Mouse (Mus musculus) Patski (cell line): ENCODE measurements around the gene Abca6. TPM values are rescaled to one million over a fixed set of nuclear protein-coding genes. Genes with fewer than 3 reads are reported as not detected.

ENCODE experiments used
- ATAC-seq: fragments of 100-300 bp; one replicate; pipeline ENCODE4 v1.8.0; 2021
- CTCF ChIA-PET: fragments of 350-600 bp; sonication (Branson Sonifier 250); formaldehyde crosslinking; loops from one replicate; lab custom pipeline; 2022; ENCODE audit warnings: inconsistent platforms; lab: Charles Lee
- POLR2A ChIA-PET: fragments of 350-600 bp; sonication (Branson Sonifier 250); formaldehyde crosslinking; loops from one replicate; lab custom pipeline; 2022; ENCODE audit warnings: antibody characterized with exemption, inconsistent platforms; lab: Charles Lee
- DNase-seq: peaks from one replicate; pipeline ENCODE4 v3.0.0-alpha.2; 2011; ENCODE audit warnings: low read depth, low spot score
- H3K27me3 ChIP-seq: fragments of 371-371 bp; one replicate; pipeline ENCODE4 v1.5.1; 2021
- CTCF ChIP-seq: fragments of 100-300 bp; IDR thresholded peaks from one replicate; pipeline ENCODE4 v1.5.1; 2021
- in situ Hi-C: fragments of 300-500 bp; cut with MboI; formaldehyde crosslinking; loops from 3 replicates; pipeline ENCODE4 v1.11.1; 2018; ENCODE audit warnings: low pct_unique_long_range_greater_than_20kb, mixed read lengths
- polyA plus RNA-seq: library from polyadenylated mRNA; unstranded; gene quantifications from one replicate; pipeline ENCODE4 v1.2.3, GENCODE M21; 2021

The Abca6 gene
- polyA plus RNA-seq, 1 experiment from 2014 or later, result not detected

DNA sequence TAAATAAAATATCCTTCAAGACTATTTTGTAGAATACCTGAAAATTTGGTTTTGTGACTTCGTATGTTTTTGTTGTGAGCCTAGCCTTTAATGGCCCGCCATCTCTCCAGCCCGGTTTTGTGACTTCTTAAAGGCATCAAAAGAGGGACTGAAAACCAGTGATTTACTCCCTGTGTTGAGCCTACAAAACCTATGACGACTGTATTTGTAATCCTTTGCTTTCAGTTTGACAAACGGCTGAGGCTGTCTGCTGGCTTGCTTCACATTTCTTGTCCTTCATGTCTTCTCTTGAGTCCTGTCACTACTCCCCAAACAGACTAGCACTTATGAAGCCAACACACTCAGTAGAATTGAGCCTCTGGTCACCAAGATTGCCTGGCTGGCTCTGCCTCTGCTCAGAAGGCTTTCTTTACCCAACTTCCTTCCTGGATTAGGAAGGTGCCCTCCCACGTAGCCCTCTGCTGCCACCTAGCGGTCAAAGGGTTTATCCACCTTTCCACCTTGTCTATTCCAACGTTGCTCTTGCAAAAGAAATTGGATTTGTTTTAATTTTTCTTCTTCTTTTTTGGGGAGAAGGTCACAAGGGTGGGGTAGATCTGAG lies 16.8 kb upstream of the Abca6 start:
- peaks cover 4% of the 10 kb centered on the region for H3K27me3 ChIP-seq
- DNase-seq (peak; percentile 17), ATAC-seq (peak; percentile 90)
- in situ Hi-C loops, result loop anchor here (5.0 to 25.0 kb wide), 3 partner anchors 311 to 581 kb away; no protein-coding TSS in a partner anchor
- peak; percentile 96 for TF ChIP-seq CTCF
- ChIA-PET CTCF (no interaction called here), POLR2A (no interaction called here)

- no peak for ATAC-seq
- peaks cover 4% of the 10 kb centered on the region for H3K27me3 ChIP-seq
- no peak for DNase-seq
- no peak for TF ChIP-seq CTCF
- CTCF ChIA-PET, result interaction anchor here (1.0 kb wide), 2 partner anchors 394 to 597 kb away, joined by 3 read pairs; no protein-coding TSS in a partner anchor
- in situ Hi-C loops, result loop anchor here (5.0 to 25.0 kb wide), 3 partner anchors 310 to 580 kb away; no protein-coding TSS in a partner anchor
- POLR2A ChIA-PET, result no interaction called here
These were observed 15.7 kb upstream of the Abca6 start for GRCm38 (mm10) chr11:110267232-110267631.

GRCm38 (mm10) chr11:110266757-110267156 lies 15.2 kb upstream of the Abca6 start:
- no peak for ATAC-seq
- DNase-seq, result no peak
- no peak for TF ChIP-seq CTCF
- ChIA-PET CTCF (interaction anchor here (1.0 kb wide), 1 partner anchor 394 kb away, joined by 3 read pairs; no protein-coding TSS in a partner anchor), POLR2A (no interaction called here)
- H3K27me3 ChIP-seq, result peaks cover 4% of the 10 kb centered on the region
- in situ Hi-C loops, result loop anchor here (5.0 to 25.0 kb wide), 3 partner anchors 309 to 579 kb away; no protein-coding TSS in a partner anchor

GRCm38 (mm10) chr11:110261867-110262266 lies 10.3 kb upstream of the Abca6 start:
- ChIA-PET CTCF (no interaction called here), POLR2A (no interaction called here)
- DNase-seq, result no peak
- no peaks in the 10 kb centered on the region for H3K27me3 ChIP-seq
- in situ Hi-C loops, result loop anchor here (25.0 kb wide), 1 partner anchor 575 kb away; no protein-coding TSS in a partner anchor
- ATAC-seq, result no peak
- TF ChIP-seq CTCF, result no peak

DNA sequence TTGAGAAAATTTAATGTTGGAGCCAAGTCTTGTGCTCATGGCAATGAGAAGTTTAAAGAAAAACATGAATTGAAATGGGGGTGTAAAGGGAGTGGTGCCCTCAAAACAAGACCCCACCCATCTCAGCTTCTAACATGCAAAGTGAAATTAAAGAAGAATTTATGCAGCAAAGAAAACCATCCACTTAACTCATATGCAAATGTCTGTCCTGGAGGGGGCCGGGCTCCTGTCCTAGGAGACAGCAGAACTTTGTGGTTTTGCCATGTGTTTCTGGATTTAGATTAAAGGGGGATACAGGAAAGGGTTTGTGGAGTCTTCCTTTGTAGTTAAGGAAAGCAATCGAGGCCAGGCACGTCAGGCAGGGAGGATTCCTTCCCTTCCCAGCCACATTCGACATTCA lies 6.3 kb upstream of the Abca6 start:
- TF ChIP-seq CTCF, result no peak
- ChIA-PET POLR2A (no interaction called here), CTCF (interaction anchor here (1.0 to 1.1 kb wide), 2 partner anchors 14 to 366 kb away, joined by 3 read pairs; no protein-coding TSS in a partner anchor)
- ATAC-seq (no peak), DNase-seq (no peak)
- peaks cover 3% of the 10 kb centered on the region for H3K27me3 ChIP-seq
- in situ Hi-C loops, result loop anchor here (25.0 kb wide), 1 partner anchor 571 kb away; no protein-coding TSS in a partner anchor

DNA sequence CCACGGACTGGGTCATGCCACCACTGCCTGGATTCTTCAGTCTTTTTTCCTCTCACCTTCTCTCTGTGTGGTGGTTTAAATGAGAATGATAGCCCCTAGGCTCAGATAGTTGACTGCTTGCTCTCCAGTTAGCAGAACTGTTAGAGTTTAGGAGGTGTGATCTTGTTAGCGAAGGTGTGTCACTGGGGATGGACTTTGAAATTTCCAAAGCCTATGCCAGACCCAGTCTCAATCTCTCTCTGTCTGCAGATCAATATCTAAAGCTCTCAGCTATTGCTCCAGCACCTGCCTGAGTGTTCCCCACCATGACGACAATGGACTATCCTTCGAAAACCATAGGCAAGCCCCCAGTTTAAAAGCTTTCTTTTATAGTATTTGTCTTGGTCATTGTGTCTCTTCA lies 5.5 kb upstream of the Abca6 start:
- ChIA-PET CTCF (interaction anchor here (1.1 kb wide), 1 partner anchor 365 kb away, joined by 3 read pairs; no protein-coding TSS in a partner anchor), POLR2A (no interaction called here)
- in situ Hi-C loops, result loop anchor here (25.0 kb wide), 1 partner anchor 570 kb away; no protein-coding TSS in a partner anchor
- no peak for TF ChIP-seq CTCF
- H3K27me3 ChIP-seq, result peaks cover 9% of the 10 kb centered on the region
- ATAC-seq (no peak), DNase-seq (no peak)

GRCm38 (mm10) chr11:110252256-110252655 lies 680 bp upstream of the Abca6 start:
- H3K27me3 ChIP-seq, result peaks cover 24% of the 10 kb centered on the region
- DNase-seq (no peak), ATAC-seq (no peak)
- POLR2A ChIA-PET, result no interaction called here
- no peak for TF ChIP-seq CTCF
- in situ Hi-C loops, result loop anchor here (25.0 kb wide), 1 partner anchor 565 kb away; no protein-coding TSS in a partner anchor
- CTCF ChIA-PET, result no interaction called here

DNA sequence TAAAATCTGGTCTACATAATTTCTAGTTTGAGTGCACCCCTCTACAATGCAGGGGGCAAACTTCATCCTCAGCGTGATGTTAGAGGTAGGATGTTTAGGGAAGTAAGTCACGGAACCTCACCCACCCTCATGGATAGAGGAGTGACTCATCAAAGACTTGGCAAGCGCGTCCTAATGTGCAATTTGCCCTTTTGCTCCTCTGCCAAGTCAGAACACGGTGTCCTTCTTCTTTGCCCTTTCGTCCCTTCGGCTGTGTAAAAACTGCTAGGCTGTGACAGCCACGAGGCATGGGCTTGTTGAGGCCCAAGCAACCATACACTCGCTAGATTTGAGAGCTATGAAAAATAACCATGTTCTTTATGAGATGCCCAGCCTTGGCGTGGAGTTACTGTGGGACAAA lies 6.8 kb downstream of the Abca6 start:
- CTCF ChIA-PET, result no interaction called here
- peaks cover 8% of the 10 kb centered on the region for H3K27me3 ChIP-seq
- in situ Hi-C loops, result no loop called here
- POLR2A ChIA-PET, result no interaction called here
- DNase-seq (peak; percentile 25), ATAC-seq (peak; percentile 51)
- TF ChIP-seq CTCF, result no peak

- H3K27me3 ChIP-seq, result peaks cover 1% of the 10 kb centered on the region
- POLR2A ChIA-PET, result no interaction called here
- CTCF ChIA-PET, result no interaction called here
- in situ Hi-C loops, result no loop called here
- no peak for TF ChIP-seq CTCF
- no peak for ATAC-seq
- no peak for DNase-seq
These were observed 14.1 kb downstream of the Abca6 start for GRCm38 (mm10) chr11:110237466-110237865.

DNA sequence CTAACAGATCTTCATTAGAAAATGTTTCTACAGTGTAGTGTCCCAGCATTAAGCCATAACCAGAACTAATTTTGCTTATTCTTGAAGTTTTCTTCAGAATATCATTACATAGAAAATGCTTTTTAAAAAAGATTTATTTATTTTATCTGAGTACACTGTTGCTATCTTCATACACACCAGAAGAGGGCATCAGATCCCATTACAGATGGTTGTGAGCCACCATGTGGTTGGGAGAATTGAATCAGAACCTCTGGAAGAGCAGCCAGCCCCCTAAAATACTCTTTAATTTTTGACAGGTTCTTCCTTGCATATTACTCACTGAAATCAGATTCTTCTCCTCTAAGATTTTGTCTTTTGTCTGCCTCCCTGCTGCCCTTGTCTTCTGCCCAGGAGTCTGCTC lies 18.6 kb downstream of the Abca6 start:
- ATAC-seq (no peak), DNase-seq (no peak)
- TF ChIP-seq CTCF, result peak; percentile 25
- in situ Hi-C loops, result no loop called here
- POLR2A ChIA-PET, result no interaction called here
- CTCF ChIA-PET, result no interaction called here
- H3K27me3 ChIP-seq, result peaks cover 6% of the 10 kb centered on the region

GRCm38 (mm10) chr11:110217118-110217517 lies 34.5 kb downstream of the Abca6 start:
- H3K27me3 ChIP-seq, result peaks cover 5% of the 10 kb centered on the region
- in situ Hi-C loops, result no loop called here
- ChIA-PET CTCF (no interaction called here), POLR2A (interaction anchor here (0.6 kb wide), 1 partner anchor 36 kb away, joined by 3 read pairs; no protein-coding TSS in a partner anchor)
- DNase-seq (no peak), ATAC-seq (no peak)
- TF ChIP-seq CTCF, result no peak
